Mouse (Mus musculus): ENCODE results near the gene Inpp4b. TPM values are rescaled to one million over a fixed set of nuclear protein-coding genes. Genes with fewer than 3 reads are reported as not detected.
A peak's percentile ranks its signal among the peaks of the same experiment; 100 is the strongest.

Gene Inpp4b
- polyA plus RNA-seq, 1 experiment from 2014 or later = 15.8 TPM

GRCm38 (mm10) chr8:81374877-81375475 lies 32.6 kb downstream of the Inpp4b start:
- no peaks in the 10 kb centered on the region for H3K4me1 ChIP-seq
- H3K9me3 ChIP-seq (replicated peaks) = no peaks in the 10 kb centered on the region
- no peaks in the 10 kb centered on the region for H3K36me3 ChIP-seq
- 92% methylated on average over 4 of the region's 4 CpGs for WGBS
- H3K27me3 ChIP-seq (ENCODE audit: low read depth, poor library complexity, severe bottlenecking) = no peaks in the 10 kb centered on the region
- no peak overlapping the region for H3K27ac ChIP-seq
- DNase-seq (ENCODE audit: low spot score) = no peak
- no peak overlapping the region for H3K4me3 ChIP-seq

DNA sequence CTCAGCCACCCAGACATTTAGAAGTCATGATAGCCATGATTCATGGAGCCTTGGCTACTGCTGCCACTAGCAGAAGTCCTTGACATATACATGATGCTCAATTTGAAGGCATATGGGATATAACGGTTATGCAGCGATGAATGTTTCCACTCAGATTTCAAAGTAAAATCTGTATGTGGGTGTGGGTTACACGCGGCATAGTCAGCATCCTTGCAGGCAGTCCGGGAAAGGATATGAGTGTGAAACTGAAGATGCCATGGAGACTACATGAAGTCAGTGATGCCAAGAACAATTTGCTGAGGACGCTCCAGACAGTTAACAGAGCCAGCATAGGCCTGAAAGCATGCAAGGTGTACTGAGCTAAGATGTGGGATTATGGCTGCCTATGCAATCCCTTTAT lies 46.6 kb downstream of the Inpp4b start:
- Histone ChIP-seq H3K4me3 (no peak overlapping the region), H3K4me1 (no peaks in the 10 kb centered on the region), H3K36me3 (no peaks in the 10 kb centered on the region), H3K27me3 (ENCODE audit: low read depth, poor library complexity, severe bottlenecking) (no peaks in the 10 kb centered on the region), H3K9me3 (replicated peaks) (no peaks in the 10 kb centered on the region), H3K27ac (no peak overlapping the region)
- DNase-seq (ENCODE audit: low spot score) = no peak
- WGBS = 92% methylated on average over 6 of the region's 6 CpGs

GRCm38 (mm10) chr8:81399071-81399470 lies 56.7 kb downstream of the Inpp4b start:
- no peaks in the 10 kb centered on the region for H3K36me3 ChIP-seq
- H3K27ac ChIP-seq = no peak overlapping the region
- no peaks in the 10 kb centered on the region for H3K27me3 ChIP-seq (ENCODE audit: low read depth, poor library complexity, severe bottlenecking)
- no peaks in the 10 kb centered on the region for H3K9me3 ChIP-seq (replicated peaks)
- H3K4me3 ChIP-seq = no peak overlapping the region
- DNase-seq (ENCODE audit: low spot score) = no peak
- H3K4me1 ChIP-seq = no peaks in the 10 kb centered on the region

DNA sequence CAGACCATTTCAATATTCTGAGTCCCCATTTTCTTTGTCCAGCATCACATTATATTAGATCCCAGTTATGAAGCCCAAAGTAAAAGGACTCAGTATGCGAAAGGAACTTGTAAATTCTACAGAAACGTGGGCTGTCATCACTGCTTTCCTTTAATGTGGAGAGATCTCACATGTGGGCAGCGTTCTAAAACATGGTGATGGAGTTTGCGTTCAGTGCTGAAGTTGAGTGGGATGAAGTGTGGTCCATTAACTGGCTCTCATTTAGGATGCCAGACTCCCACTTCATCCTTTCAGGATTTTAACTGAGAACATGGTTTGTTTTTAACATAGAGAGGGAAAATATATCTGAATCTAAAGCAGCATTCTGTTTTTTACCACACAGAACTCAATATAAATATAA lies 57.1 kb downstream of the Inpp4b start:
- Histone ChIP-seq H3K9me3 (replicated peaks) (no peaks in the 10 kb centered on the region), H3K36me3 (no peaks in the 10 kb centered on the region), H3K27ac (no peak overlapping the region), H3K4me3 (no peak overlapping the region), H3K4me1 (no peaks in the 10 kb centered on the region), H3K27me3 (ENCODE audit: low read depth, poor library complexity, severe bottlenecking) (no peaks in the 10 kb centered on the region)
- DNase-seq (ENCODE audit: low spot score) = no peak
- 87% methylated on average over 4 of the region's 4 CpGs for WGBS

- no peak for DNase-seq (ENCODE audit: low spot score)
- Histone ChIP-seq H3K36me3 (no peaks in the 10 kb centered on the region), H3K27ac (no peak overlapping the region), H3K27me3 (ENCODE audit: low read depth, poor library complexity, severe bottlenecking) (no peaks in the 10 kb centered on the region), H3K9me3 (replicated peaks) (no peaks in the 10 kb centered on the region), H3K4me3 (no peak overlapping the region), H3K4me1 (no peaks in the 10 kb centered on the region)
- 87% methylated on average over 2 of the region's 2 CpGs for WGBS
Observed at GRCm38 (mm10) chr8:81412707-81413106, 70.4 kb downstream of the Inpp4b start.

GRCm38 (mm10) chr8:81443957-81444356 lies 101.6 kb downstream of the Inpp4b start:
- WGBS = 93% methylated on average over 3 of the region's 3 CpGs
- Histone ChIP-seq H3K27me3 (ENCODE audit: low read depth, poor library complexity, severe bottlenecking) (no peaks in the 10 kb centered on the region), H3K36me3 (no peaks in the 10 kb centered on the region), H3K9me3 (replicated peaks) (no peaks in the 10 kb centered on the region), H3K27ac (no peak overlapping the region), H3K4me1 (no peaks in the 10 kb centered on the region), H3K4me3 (no peak overlapping the region)
- DNase-seq (ENCODE audit: low spot score) = no peak

DNA sequence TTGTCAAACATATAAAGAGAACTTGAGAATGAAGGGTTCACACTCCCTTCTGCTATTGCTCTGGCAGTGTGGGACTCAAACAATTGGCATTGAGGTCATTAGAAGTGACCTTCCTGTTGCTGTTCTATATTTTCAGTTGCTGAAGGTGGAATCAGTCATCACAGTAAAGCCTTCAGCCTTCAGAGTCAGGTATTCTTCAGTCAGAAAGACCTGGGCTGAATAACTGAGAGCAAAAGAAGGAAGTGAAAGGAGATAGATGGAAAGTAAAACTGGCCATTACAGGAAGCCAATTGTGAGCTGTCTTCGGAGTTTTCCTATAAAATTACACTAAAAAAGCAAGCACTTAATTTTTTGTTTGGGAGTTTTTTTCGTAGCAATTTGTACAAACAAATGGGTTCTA lies 107.4 kb downstream of the Inpp4b start:
- Histone ChIP-seq H3K9me3 (replicated peaks) (no peaks in the 10 kb centered on the region), H3K36me3 (no peaks in the 10 kb centered on the region), H3K27me3 (ENCODE audit: low read depth, poor library complexity, severe bottlenecking) (no peaks in the 10 kb centered on the region), H3K4me1 (peaks cover 5% of the 10 kb centered on the region; the same call in 1 of the 2 replicates), H3K4me3 (no peak overlapping the region), H3K27ac (no peak overlapping the region)
- 79% methylated on average over 2 of the region's 2 CpGs for WGBS
- no peak for DNase-seq (ENCODE audit: low spot score)

DNA sequence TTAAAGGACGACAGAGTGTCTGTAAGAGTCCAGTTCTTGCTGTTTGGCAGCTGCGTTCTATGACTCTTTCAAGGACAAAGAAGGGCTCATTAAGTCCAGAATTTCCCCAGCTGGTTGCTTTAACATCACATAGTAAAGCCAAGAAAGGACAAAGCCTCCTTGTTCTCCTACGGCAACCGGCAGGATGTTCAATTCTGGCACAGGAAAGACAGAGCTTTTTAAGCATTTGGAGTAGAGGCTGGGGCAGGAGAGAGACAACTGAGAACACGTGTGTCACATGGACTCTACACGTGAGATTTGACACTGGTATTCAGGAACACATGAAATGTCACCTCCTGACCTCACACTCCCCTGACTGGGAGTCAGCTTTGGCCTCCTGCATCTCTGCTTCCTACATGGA lies 109.7 kb downstream of the Inpp4b start:
- Histone ChIP-seq H3K4me3 (no peak overlapping the region), H3K9me3 (replicated peaks) (no peaks in the 10 kb centered on the region), H3K4me1 (peaks cover 5% of the 10 kb centered on the region; the same call in 1 of the 2 replicates), H3K36me3 (no peaks in the 10 kb centered on the region), H3K27ac (peak overlapping the region; percentile 9; the same call in 1 of the 2 replicates), H3K27me3 (ENCODE audit: low read depth, poor library complexity, severe bottlenecking) (no peaks in the 10 kb centered on the region)
- WGBS = 72% methylated on average over 6 of the region's 6 CpGs
- DNase-seq (ENCODE audit: low spot score) = no peak

- DNase-seq (ENCODE audit: low spot score) = no peak
- no peaks in the 10 kb centered on the region for H3K36me3 ChIP-seq
- no peaks in the 10 kb centered on the region for H3K9me3 ChIP-seq (replicated peaks)
- no peak overlapping the region for H3K4me3 ChIP-seq
- 87% methylated on average over 2 of the region's 2 CpGs for WGBS
- no peaks in the 10 kb centered on the region for H3K27me3 ChIP-seq (ENCODE audit: low read depth, poor library complexity, severe bottlenecking)
- H3K4me1 ChIP-seq = peaks cover 5% of the 10 kb centered on the region; the same call in 1 of the 2 replicates
- H3K27ac ChIP-seq = no peak overlapping the region
Observed at GRCm38 (mm10) chr8:81454830-81455229, 112.5 kb downstream of the Inpp4b start.

DNA sequence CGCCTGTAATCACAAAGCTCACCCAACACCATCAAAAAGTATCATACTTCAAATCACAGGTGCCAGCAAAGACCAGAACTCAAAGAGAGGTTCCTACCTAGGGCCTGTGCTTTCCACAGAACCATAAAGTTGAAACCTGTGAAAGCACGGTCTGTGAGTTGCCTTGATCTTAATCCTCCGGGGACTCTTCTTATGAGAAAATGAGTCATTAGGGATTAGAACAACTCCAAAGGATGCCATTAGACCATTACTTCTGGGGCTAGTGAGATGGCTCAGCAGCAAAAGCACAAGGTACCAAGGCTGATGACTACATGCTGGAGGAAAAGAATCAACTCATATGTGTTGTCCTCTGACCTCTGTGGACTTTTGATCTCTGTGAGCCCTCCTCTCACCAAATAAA lies 121.4 kb downstream of the Inpp4b start:
- DNase-seq (ENCODE audit: low spot score) = no peak
- Histone ChIP-seq H3K9me3 (replicated peaks) (no peaks in the 10 kb centered on the region), H3K4me3 (no peak overlapping the region), H3K27ac (no peak overlapping the region), H3K36me3 (no peaks in the 10 kb centered on the region), H3K4me1 (no peaks in the 10 kb centered on the region), H3K27me3 (ENCODE audit: low read depth, poor library complexity, severe bottlenecking) (no peaks in the 10 kb centered on the region)
- 84% methylated on average over 3 of the region's 3 CpGs for WGBS

DNA sequence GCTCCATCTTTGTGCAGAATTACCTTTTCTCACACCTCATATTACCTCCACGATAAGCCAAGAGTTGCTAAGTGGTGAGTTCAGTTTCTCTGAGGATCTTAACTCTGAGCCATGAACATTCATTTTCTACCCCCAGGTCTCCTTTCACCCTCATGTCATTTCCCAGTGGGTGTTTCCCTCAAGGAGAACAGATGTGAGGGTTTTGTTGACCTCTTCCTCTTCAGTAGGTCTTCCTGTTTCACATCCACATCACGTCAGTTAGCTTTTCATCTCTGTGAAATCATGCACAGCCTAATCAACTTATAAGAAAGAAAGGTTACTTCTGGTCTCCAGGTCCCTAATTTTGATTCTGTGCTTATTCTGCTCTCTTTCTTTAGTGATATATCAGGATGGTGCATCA lies 124.4 kb downstream of the Inpp4b start:
- Histone ChIP-seq H3K27me3 (ENCODE audit: low read depth, poor library complexity, severe bottlenecking) (no peaks in the 10 kb centered on the region), H3K9me3 (replicated peaks) (no peaks in the 10 kb centered on the region), H3K4me1 (no peaks in the 10 kb centered on the region), H3K4me3 (no peak overlapping the region), H3K27ac (no peak overlapping the region), H3K36me3 (no peaks in the 10 kb centered on the region)
- WGBS = 82% methylated on average over 2 of the region's 2 CpGs
- DNase-seq (ENCODE audit: low spot score) = no peak

GRCm38 (mm10) chr8:81478674-81479073 lies 136.3 kb downstream of the Inpp4b start:
- H3K27me3 ChIP-seq (ENCODE audit: low read depth, poor library complexity, severe bottlenecking) = no peaks in the 10 kb centered on the region
- DNase-seq (ENCODE audit: low spot score) = no peak
- no peaks in the 10 kb centered on the region for H3K36me3 ChIP-seq
- no peak overlapping the region for H3K27ac ChIP-seq
- 39% methylated on average over 3 of the region's 3 CpGs for WGBS
- no peaks in the 10 kb centered on the region for H3K4me1 ChIP-seq
- H3K9me3 ChIP-seq (replicated peaks) = no peaks in the 10 kb centered on the region
- no peak overlapping the region for H3K4me3 ChIP-seq

- Histone ChIP-seq H3K27ac (no peak overlapping the region), H3K27me3 (ENCODE audit: low read depth, poor library complexity, severe bottlenecking) (no peaks in the 10 kb centered on the region), H3K4me1 (no peaks in the 10 kb centered on the region), H3K36me3 (no peaks in the 10 kb centered on the region), H3K9me3 (replicated peaks) (no peaks in the 10 kb centered on the region), H3K4me3 (no peak overlapping the region)
- DNase-seq (ENCODE audit: low spot score) = no peak
- 88% methylated on average over 1 of the region's 1 CpGs for WGBS
Observed at GRCm38 (mm10) chr8:81483834-81484233, 141.5 kb downstream of the Inpp4b start.

- Histone ChIP-seq H3K27me3 (ENCODE audit: low read depth, poor library complexity, severe bottlenecking) (no peaks in the 10 kb centered on the region), H3K4me1 (no peaks in the 10 kb centered on the region), H3K27ac (no peak overlapping the region), H3K9me3 (replicated peaks) (no peaks in the 10 kb centered on the region), H3K36me3 (no peaks in the 10 kb centered on the region), H3K4me3 (no peak overlapping the region)
- no peak for DNase-seq (ENCODE audit: low spot score)
- WGBS = 84% methylated on average over 1 of the region's 1 CpGs
Observed at GRCm38 (mm10) chr8:81485626-81486025, 143.3 kb downstream of the Inpp4b start.

Measured in limb, embryonic 10.5 days (tissue).